Mouse (Mus musculus) lung, adult 10 weeks (tissue): ENCODE measurements around the gene Casp8ap2. TPM values are rescaled to one million over a fixed set of nuclear protein-coding genes. Genes with fewer than 3 reads are reported as not detected.

ENCODE experiments used
- polyA plus RNA-seq: library from polyadenylated mRNA; stranded (reverse); fragments of 350-450 nt; fragmentation: Illumina TruSeq; extraction: RNeasy Lipid Tissue Mini Kit (QIAGEN cat#74804); gene quantifications from one replicate; pipeline ENCODE4 v1.2.3, GENCODE M21; 2014; ENCODE audit warnings: low read depth, low replicate concordance; ENCODE audit not compliant: insufficient read depth

Casp8ap2 gene
- 3.5 TPM for polyA plus RNA-seq

GRCm38 (mm10) chr4:32615034-32615881, at the start of gene Casp8ap2:
Gene Casp8ap2, plus strand, starts transcription at chr4:32615451.

DNA sequence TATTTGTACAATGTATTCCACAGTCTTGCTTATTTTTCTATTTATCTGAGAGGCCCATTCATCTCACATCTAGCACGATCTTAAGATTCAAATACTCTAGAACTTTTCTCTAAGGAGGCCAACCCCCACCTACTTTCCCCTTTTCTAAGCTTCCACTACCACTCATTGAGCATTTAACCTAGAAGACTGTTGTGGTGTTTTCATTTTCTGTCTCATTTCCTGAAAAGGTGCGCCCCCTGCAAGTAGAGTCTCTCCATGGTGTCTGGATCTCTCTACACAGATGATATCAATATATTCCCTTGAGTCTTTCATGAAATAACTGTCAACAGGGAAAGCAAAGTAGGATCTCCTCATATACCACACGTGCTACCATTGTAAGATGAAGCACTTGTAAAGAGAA, 12.6 kb upstream of the Casp8ap2 start, which contains the start of gene Gja10:
Gene Gja10, minus strand, starts transcription at position 101 of the 400 bp plus-strand sequence.

GRCm38 (mm10) chr4:32656918-32657662, 41.8 kb downstream of the Casp8ap2 start, which contains the start of gene Mdn1:
Gene Mdn1, plus strand, starts transcription at chr4:32657119.

Other genes starting within 250 kb of the Casp8ap2 start
- not detected for gene Gja10, start 12.7 kb upstream of the Casp8ap2 start, polyA plus RNA-seq
- gene Mdn1, start 41.7 kb downstream of the Casp8ap2 start, polyA plus RNA-seq = 6.1 TPM
- gene Lyrm2, start 184.8 kb downstream of the Casp8ap2 start, polyA plus RNA-seq = 53.3 TPM